Mouse (Mus musculus) stomach, postnatal 0 days (tissue): Measurements from ENCODE around the gene Sowahb.

Source experiments
- CTCF ChIP-seq: IDR thresholded peaks from 2 replicates; pipeline ENCODE4 v1.5.1; 2016; ENCODE audit warnings: antibody characterized with exemption, low read depth, mild to moderate bottlenecking, moderate library complexity
- EP300 ChIP-seq: optimal IDR thresholded peaks from 2 replicates; pipeline ENCODE3; 2016; ENCODE audit warnings: antibody characterized with exemption

DNA sequence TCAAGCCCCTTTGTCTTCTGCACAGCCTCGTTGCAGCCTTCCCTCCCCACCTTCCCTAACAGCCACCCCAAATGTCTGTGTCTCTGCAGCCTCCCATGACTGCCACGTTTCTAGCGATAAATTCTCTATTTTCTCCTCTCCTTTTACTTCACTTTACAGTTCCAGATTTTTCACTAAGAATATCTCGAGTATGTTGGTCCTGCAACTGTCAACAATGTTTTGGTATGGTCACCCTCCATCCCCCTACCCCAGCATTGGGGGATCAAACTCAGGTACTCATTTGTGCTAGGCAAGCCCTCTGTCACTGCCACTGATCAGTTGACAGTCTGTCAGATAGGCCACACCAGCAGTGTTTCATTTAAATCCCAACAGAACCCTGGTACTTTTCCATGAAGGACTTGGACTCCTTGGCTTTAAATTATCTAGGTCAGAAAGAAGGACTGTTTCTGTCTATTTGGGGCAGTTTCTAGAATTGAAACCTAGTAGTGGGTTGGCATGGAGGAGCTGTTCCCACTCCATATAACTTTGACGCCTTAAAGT, 1.6 kb upstream of the Sowahb start:
- TF ChIP-seq CTCF (no peak), EP300 (no peak)
